Mouse (Mus musculus) kidney, postnatal 10 days (tissue): ENCODE results near the gene Kdm4c.
"Not testable (repeated sequence)": the region's sequence is repeated elsewhere in the genome, so short reads cannot be mapped to it uniquely, and the experiment has no call there.

Experiments
- DNase-seq: peaks from one replicate; pipeline ENCODE4 v3.0.0; 2021; ENCODE audit warnings: mixed read lengths

Kdm4c gene

DNA sequence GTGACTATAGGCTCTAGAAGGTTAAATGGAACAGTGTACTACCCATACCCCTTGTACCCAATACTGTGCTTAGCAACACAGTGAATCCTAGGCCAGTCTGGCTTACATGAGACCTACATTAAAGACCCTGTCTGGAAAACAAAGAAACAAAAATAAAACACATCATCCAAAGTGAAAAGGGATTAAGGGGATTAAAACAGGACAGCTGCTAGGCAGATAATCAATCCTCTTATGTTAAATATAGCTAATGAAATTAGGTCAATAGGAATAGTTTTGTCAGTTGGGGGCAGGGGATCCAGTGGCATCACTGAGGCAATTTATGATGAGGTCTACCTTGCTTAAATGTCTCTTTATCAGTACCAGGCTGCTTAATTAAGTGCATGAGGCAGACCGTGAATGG lies at the start of gene Kdm4c:
TSS of gene Kdm4c (plus strand) at position 322 of the 400 bp plus-strand sequence.
- DNase-seq: no peak

DNA sequence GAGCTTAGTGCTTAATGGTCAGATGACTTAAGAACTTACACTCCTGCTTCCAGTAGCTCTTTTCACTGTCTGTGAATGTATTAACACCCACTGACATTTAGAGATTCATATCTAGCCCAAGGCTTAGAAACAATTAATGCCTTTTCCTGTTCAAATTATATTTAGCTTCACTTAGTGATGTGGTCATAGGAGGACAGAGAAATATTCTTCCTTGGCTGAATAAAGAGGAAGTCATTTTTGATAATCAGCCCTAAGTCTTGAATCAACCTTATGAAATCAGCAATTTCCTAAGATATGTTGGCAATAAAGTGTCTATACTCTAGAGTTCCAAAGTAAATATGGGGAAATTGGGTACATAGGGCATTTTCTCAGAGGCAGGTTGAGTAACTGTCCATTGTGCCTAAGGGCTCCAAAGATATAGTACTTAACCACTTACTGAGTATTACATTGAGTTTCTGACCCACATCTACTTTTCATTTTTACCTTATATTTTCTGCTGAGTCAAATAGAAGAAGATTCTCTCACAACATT lies 41.0 kb upstream of the Kdm4c start:
- no peak for DNase-seq

DNA sequence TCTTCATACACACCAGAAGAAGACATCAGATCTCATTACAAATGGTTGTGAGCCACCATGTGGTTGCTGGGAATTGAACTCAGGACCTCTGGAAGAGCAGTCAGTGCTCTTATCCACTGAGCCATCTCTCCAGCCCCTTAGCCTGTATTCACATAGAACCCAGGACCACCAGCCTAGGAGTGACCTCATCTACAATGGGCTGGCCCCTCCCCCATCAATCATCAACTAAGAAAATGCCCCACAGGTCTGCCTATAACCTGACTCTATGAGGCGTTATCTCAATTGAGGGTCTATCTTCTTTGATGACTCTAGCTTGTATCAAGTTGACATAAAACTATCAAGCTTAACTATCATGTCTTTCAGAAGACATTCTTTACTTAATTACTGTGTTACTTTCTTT lies 20.5 kb upstream of the Kdm4c start:
- not testable (repeated sequence) for DNase-seq

DNA sequence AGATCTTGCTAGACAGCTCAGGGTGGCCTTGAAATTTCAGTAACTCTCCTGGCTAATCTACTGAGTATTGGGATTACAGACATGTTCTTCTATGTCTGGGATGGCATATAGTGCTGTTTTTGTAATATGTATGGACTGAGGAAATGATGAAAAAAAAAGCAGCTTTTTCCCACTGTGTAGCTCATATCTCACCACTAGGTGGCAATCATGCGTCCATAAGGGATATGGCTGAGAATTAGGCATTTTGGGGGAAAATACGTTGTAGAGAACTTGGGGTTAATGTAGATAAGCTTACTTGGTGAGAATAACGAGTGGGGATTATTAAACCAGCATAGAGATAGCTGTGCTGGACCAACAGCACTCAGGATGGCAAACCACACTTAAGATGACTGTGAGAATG lies 19.9 kb upstream of the Kdm4c start:
- DNase-seq: peak; percentile 28

DNA sequence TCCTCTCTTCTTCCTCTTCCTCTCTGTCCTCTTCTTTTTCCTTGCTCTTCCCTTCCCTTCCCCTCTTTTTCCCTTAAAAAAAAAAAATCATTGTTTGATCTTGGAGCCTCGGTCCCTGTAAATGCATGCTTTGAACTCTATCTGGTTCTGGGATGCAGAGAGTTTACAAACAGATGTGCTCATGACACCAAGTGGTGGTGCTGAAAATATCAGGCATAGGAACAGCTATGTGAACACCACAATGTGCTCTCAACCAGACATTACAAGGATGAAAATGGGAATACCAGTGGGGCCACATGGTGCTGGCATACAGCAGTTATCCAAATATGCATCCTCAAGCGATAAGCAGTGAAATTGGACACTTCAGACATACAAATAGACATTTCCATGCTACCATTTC lies 18.1 kb upstream of the Kdm4c start:
- DNase-seq: no peak

DNA sequence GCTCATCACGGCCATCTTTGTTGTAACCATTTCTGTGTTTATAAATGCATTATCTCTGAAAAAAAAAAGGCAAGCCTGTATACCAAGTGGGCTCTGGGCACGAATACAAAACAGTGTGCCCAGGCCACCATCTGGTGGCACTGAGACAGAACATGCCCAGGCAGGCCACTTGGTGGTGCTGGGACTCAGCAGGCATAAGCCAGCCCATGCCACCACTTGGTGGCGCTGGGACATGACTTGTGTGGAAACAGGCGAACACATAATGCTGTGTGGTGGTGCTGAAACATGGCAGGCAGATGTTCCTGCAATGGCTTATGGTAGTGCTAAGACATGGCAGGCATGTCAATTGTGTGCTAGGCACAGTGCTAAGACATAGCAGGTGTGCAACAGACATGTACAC lies 11.3 kb upstream of the Kdm4c start:
- DNase-seq: peak; percentile 15

DNA sequence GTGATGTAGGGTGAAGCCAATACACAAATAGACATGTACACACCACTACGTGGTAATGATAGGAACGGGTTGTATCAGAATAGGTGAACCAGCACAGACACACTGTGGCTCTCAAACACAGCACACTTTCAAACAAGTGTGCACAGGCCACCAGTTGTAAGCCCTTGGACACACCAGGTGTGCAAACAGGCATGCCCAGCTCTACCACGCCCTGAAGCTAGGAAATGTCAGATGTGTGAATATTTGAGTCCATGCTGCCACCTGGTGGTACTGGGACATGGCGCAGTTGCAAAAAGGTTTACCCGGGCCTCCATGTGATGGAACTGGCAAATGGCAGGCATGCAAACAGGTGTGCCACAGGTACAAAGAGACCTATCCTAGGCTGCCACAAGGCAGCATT lies 10.9 kb upstream of the Kdm4c start:
- peak; percentile 59 for DNase-seq

DNA sequence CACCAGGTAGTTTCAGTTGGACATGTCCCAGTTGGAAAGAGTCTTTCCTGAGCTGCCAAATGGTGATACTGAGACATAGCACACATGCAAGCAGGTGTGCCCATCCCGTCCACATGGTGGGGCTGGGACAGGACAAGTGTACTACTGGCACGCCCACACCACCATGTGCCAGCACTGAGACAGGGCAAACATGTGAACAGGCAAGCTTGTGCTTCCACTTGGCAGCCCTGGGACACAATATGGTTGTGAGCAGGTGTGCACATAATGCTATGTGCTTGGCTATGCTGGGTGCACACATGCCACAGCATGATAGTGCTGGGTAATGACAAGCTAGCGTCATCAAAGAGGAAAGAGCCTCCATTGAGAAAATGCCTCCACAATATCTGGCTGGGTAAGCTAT lies 8.8 kb upstream of the Kdm4c start:
- no peak for DNase-seq

DNA sequence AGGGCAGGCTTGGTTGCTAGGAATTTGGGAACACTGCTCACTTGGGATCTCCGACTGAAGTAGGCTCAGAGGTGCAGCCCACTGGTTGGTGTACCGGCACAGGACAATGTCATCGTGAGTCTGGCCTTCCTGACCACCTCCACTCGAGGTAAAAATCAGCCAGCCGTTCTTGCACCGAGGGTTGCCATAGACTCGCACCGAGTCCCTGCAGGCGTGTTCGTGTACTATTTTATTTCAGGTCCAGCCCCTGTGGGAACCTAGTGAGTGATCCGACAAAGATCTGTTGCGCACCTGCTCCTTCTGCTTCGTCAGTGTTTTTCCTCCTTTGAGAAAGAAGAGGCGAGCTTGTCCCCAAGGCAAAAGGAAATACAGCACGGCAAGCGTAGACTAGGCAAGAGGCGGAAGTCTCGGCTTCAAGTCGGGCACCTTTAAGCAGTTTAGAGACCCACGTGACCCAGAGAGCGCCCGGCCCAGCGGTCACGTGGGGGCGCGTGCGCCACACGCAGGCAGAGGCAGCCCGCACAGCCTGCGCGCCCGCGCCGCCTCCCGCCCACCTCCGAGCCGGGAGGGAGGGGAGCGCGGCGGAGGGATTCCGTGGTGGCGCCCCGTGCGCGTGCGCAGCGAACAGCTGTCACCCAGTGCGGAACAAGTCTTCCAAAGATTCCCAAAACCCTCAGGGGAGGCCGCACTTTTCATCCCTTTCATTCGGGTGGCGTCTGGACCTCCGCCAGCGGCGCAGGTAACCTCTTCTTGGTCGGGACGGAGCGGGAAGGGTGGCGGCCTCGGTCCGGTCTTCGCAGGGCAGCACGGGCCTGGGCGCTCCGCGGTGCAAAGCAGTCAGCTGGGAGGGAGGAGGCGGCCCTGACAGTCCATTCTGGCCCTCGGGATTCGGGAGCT lies 9.3 kb downstream of the Kdm4c start:
- DNase-seq: peak; percentile 98

DNA sequence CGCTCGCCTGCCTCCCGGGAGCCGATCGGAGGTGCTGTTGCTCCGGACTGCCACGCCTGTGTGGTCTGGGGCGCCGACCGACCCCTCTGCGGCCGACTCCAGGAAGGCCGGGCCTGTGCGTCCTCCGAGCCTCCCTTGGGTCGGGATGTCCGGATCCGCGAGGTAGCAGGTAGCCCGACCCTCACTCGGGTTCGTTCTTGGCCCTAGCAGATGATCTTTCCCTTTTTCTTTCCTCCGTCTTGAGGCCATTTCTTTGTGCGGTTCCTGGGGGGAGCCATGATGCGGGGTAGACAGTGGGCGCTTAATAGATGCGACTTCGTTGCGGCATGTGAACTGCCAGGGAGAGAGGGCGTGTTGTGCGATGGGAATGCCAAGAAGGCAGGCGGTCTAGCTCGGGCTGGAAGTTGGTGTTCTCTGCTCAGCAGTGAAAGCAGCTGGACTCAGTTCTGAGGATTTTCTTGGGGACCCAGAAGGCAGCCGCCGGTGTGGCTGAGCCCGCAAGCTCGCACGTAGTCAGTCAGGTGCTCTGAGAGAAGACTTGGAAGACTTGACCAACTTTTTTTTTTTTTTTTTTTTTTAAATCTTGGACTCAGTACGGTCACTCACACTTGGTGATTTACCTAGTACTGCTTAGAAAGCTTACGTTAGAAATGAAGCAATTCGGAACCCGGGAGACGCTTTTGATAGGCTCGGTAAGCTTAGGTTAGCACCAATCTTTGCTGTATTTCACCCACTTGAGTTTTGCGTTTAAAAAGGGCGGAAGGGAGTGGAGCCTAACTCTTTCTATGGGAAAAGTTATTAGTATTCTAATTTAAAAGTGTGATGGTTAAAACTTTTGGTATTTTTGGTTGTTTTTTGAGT lies 10.2 kb downstream of the Kdm4c start:
- DNase-seq: peak; percentile 56

DNA sequence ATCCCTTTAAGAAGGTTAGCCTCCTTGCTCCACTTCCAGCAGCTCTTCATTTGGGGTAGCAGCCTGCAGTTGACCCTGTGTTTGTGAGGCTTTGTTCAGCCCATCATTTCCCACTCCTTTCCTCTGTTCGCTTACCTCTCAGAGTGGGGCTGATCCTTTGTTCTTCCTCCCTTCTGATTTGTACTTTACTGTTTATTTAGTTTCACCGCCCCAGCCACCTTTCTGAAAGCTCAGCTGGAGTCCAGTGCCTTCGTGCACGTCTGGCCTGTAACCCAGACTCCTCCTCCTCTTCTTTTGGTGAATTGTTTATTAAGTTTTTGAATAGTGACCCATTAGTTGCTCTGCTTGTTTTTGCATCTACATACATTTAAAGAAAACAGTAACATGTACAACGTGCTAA lies 15.6 kb downstream of the Kdm4c start:
- DNase-seq: no peak

DNA sequence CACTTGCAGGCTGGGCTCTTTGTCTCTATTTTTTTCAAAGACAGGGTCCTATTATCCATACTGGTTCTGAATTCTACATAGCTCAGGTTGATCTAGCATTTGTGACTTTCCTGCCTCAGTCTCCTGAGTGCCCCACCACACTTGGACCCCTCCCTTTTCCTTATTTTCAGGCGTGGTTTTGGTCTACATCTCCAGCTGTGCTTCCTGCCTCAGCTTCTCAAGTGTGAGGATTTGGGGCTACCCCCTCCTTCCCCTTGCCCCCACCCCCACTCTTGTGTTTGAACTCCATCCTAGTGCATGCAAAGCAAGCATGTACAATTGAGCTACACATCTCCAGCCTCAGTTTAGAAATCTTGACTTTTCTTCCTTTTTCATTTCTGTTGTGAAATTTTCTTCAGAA lies 16.2 kb downstream of the Kdm4c start:
- no peak for DNase-seq

DNA sequence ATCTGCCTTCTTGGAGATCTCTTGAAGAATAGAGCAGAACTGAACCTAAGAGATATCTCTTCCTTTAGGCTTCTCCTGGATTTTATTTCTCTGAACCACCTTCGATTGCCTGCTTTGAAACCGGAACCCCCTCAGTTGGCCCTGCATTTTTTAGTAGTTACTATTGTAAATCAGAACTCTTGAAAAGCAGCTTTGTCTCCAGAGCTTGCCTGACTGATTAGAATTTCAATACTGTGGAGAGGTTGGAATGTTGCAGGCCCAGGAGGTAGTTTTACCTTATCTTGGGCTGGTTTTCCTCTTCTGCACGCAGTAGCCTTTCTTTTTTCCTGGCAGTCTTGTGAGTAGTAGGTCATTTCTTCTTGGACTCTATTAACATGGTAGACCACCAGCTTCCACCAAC lies 17.0 kb downstream of the Kdm4c start:
- DNase-seq: no peak

DNA sequence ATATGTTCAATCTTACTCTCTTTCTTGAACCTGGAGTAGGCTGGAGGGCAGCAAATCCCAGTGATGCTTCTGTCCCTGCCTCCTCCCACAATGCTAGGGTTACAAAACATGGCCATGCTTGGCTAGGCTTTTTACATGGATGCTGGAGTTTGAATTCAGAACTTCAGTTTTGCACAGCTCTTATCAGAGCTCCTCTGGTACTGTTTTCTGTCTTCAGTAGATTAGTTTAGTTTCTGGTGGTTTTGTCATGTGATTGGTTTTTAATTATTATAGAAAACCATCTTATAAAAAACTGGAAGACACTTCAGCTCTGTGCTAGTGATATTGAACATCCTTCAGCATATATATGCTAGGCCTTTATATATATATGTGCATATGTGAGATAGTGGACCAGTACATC lies 19.6 kb downstream of the Kdm4c start:
- no peak for DNase-seq

DNA sequence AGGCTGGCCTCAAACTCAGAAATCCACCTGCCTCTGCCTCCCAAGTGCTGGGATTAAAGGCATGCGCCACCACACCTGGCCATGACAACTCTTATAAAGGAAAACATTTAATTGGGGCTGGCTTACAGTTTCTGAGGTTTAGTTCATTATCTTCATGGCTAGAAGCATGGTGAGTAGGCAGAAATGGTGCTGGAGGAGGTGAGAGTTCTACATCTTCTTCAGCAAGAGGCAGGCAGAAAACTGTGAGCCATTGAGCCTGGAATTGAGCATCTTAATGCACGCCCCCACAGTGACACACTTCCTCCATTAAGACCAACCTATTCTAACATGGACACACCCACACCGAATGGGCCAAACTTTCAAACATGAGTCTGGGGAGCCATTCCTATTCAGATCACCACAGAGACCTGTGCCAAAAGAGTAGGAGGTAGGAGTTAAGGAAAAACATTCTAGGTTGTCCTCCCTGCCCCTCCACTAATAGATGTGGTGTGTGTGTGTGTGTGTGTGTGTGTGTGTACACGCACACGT lies 22.2 kb downstream of the Kdm4c start:
- no peak for DNase-seq

DNA sequence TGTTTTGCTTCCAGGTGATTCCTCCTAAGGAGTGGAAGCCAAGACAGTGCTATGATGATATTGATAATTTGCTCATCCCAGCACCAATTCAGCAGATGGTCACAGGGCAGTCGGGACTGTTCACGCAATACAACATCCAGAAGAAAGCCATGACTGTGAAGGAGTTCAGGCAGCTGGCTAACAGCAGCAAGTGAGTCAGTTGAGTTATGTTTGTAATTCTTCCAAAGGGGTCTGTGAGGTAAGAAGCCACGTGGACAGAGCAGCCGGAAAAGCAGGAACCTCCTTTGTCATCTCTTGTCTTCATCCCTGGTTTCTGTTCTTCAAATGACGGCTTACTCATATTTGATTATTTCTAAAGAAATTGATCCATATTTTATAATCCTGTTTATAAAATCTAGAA lies 28.9 kb downstream of the Kdm4c start:
- DNase-seq: no peak

DNA sequence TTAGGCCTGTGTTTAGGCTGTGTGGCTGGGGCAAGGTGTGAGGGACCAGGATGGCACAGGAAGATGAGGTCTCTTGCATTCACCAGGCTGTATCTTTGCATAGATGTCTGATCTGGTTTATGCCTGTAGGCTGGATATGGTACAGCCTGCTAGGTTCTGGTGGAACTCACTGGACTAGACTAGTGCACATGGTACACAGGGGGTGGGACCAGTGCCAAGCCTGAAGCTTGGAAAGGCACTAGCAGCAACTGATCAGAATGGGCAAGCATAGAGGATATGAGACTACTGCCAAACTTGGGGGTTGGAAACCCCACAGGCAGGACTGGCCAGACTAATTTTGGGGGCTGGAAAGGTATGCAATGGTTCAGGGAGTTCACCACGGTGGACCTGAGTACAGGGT lies 35.2 kb downstream of the Kdm4c start:
- no peak for DNase-seq

DNA sequence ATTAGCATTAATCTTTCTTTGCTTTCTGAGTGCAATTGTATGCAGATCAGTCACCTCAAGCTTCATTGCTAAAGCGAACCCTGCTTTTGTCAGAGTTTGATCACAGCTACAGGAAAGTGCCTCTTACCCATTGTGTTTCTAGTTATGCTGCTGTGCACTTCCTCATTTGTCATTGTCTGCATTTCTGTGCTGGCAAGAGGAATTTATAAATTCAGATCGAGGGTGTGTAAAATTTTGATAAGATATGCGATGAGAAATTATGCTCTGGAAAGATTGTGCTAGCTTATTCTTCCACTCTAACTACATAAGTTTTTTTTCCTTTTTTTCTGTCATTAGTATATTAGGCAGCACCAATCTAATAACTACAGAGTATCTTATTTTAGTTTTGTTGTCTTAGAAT lies 37.9 kb downstream of the Kdm4c start:
- no peak for DNase-seq

DNA sequence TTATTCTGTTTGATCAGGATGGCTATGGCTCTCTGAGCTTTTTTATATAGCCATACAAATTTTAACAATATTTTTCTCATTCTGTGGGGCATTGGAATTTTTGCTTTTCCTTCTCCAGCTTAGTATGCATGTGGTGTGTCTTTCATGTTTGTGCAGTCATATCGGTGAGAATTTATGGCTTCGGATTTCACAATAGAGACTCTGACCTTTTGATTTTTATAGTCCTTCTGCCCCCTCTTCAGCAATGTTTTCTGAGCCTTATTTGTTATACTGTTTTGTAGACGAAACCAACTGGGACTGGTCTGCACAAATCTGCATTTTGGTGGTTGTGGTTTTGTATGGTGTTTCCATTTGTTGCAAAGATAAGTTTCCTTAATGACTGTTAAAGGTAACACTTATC lies 45.6 kb downstream of the Kdm4c start:
- no peak for DNase-seq

DNA sequence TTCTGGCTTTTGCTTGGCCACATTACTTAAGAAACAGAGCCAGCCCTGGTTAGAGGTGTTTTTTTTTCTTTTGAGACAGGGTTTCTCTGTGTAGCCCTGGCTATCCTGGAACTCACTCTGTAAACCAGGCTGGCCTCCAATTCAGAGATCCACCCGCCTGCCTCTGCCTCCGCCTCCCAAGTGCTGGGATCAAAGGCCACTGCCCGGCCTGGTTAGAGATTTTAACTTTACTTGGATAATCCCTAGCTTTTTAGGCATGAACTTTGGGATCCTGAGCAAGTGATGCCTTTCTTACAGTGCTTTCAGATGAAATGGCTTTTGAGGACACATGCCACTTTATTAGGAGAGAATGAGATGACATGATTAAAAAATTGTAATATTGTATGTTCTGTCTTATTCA lies 52.4 kb downstream of the Kdm4c start:
- DNase-seq: no peak

DNA sequence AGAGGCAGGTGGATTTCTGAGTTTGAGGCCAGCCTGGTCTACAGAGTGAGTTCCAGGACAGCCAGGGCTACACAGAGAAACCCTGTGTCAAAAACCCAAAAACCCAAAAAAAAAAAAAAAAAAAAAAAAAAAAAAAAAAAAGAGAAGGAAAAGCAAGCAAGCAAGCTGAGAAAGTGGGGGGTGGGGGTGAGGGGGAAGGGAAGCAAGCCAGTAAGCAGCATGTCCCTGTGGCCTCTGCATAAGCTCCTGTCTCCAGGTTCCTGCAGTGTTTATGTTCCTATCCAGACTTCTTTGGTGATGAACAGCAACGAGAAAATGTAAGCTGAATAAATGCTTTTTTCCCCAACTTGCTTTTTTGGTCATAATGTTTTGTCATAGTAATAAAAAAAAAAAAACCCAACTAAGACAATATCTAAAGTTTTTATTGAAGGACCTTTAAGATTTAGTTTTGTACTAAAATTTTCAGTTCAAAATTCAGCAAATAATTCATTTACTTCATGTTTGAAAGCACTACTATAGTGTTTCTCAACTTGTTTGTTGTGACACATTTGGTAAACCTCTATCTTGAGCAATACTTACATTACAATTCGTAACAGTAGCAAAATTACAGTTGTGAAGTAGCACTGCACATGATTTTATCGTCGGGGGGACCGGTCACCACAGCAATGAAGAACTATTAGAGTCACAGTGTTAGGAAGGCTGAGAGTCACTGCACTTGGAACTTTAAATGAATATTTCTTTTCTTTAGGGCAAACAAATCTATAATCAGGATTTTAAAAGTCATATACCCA lies 63.2 kb downstream of the Kdm4c start:
- DNase-seq: no peak

DNA sequence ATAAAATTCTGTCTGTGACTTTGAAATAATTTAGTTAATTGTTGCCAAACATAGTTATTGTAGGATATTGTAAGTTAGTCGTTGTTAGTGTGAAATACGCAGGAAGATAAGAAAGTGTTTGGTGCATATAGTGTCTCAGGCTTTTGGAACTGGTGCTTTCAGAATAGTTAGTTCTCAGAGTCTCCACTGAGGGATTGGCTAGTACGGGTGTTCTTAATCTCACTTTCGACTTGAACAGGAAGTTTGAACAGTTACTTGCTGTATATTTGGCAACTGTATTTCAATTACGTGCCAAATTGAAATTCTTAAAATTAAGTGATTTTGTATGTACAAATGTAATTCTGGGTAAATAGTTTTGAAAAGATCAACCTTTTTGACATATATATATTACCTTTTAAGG lies 68.8 kb downstream of the Kdm4c start:
- DNase-seq: no peak

DNA sequence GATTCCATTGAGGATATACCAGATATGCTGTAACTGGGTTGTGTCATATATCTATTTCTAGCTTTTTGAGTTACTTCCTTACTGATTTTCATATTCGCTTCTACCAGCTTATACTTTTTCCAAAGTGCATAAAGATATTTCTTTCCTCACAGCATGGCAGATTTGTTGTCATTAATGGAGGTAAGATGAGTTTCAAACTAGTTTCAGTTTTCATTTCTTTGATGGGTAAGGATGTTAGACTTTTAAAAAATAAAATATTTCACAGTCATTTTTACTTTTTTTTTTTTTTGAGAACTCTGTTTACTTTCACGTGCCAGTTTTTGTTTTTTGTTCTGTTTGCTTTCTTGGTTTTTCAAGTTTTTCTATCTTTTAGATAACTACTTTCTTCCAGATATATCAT lies 70.6 kb downstream of the Kdm4c start:
- DNase-seq: no peak
